Mouse (Mus musculus) brown adipose tissue, adult 24 weeks (tissue): ENCODE data around the gene Fry. TPM values are rescaled to one million over a fixed set of nuclear protein-coding genes. Genes with fewer than 3 reads are reported as not detected.
A peak's percentile ranks its signal among the peaks of the same experiment; 100 is the strongest.

Experiments
- H3K27ac ChIP-seq: fragments of 200-500 bp; replicated peaks from 2 replicates; pipeline ENCODE4 v1.5.1; 2012; ENCODE audit warnings: low read depth, mild to moderate bottlenecking, low read length
- H3K4me1 ChIP-seq: fragments of 200-500 bp; 2 replicates; pipeline ENCODE4 v1.6.1; 2012; ENCODE audit warnings: low read length, mixed read lengths; ENCODE audit not compliant: control insufficient read depth, insufficient read depth, insufficient read length
- H3K4me3 ChIP-seq: fragments of 200-500 bp; 2 replicates; pipeline ENCODE4 v1.5.1; 2012; ENCODE audit warnings: low read depth, mild to moderate bottlenecking, low read length, moderate library complexity; ENCODE audit not compliant: insufficient read depth
- polyA plus RNA-seq: library from polyadenylated mRNA; stranded (reverse); fragments of >200 nt; gene quantifications from 2 replicates; pipeline ENCODE4 v1.2.4, GENCODE M21; 2012; ENCODE audit not compliant: missing spikeins, insufficient read depth, insufficient read length

The Fry gene
- polyA plus RNA-seq, 1 experiment, result 39.7 TPM

DNA sequence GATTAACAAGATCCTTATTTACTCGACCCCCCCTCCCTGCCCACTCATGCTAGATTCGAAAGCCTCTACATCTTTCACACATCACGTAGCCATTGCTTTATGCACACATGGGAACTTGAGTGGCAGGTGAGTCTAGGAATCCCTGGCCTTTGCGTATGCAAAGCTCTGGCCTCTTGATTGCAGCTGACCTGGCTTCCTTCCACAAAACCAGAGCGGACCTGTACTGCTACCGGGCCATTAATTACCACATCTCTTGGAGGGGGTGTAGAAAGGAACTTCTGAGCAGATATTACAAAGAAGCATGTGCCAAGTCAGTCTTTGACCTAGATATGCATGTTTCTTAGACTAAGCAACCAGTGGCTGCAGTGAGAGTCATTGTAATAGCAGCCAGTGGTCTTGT is 55.4 kb downstream of the Fry start:
- H3K27ac ChIP-seq, result no peak overlapping the region
- no peak overlapping the region for H3K4me3 ChIP-seq
- peaks cover 15% of the 10 kb centered on the region for H3K4me1 ChIP-seq

DNA sequence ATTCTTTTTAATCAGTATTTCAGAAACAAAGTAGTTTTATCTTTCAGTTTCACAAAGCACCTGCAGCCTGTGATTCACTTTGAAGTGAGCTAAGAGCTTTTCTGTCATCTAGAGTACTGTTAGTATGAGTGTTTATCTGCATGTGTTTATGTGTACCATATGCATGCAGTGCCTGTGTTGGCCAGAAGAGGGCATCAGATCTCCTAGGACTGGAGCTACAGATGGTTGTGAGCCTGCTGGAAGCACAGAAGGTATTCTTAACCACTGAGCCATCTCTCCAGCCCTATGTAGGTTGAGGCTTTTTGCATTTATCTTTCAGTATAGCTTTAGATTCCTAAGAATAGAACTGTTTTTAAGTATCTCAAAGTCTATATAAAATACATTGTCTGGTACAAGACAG is 56.5 kb downstream of the Fry start:
- H3K27ac ChIP-seq, result no peak overlapping the region
- H3K4me1 ChIP-seq, result peaks cover 20% of the 10 kb centered on the region
- H3K4me3 ChIP-seq, result no peak overlapping the region

DNA sequence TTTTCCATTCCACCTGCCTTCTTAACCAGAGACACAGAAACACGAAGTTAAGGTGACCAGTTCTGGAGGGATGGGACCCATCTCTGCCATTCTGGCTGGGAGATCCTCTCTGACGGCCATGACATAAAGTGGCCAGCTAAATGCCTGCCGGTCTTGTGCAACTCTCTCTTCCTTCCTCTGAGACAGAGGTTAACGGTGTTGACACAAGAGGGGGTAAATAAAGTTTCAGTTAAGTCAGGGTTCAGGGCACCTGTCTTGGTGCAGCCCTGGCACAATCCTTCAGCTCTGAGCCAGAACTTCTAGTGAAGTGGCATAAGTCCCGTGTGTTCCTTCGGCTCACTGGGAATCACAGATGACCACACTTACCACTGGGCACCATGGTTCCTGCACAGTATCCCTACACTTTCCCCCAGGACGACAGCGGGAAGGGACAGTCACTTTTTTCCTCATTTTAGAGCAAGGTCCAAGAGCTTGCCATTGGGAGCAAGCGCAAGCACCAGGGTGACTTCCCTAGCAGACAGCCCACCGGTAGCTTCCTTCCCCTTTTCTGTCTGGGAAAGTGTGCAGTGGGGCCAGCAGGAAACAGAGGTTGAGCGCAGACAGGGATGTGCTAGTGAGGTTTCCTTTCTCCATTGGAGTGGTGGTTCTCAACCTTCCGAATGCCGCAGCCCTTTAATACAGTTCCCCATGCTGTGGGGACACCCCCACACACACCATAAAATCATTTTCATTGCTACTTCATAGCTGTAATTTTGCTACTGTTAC is 58.0 kb downstream of the Fry start:
- no peak overlapping the region for H3K4me3 ChIP-seq
- H3K4me1 ChIP-seq, result peaks cover 27% of the 10 kb centered on the region
- H3K27ac ChIP-seq, result peak overlapping the region; percentile 28; the same call in 1 of the 2 replicates

DNA sequence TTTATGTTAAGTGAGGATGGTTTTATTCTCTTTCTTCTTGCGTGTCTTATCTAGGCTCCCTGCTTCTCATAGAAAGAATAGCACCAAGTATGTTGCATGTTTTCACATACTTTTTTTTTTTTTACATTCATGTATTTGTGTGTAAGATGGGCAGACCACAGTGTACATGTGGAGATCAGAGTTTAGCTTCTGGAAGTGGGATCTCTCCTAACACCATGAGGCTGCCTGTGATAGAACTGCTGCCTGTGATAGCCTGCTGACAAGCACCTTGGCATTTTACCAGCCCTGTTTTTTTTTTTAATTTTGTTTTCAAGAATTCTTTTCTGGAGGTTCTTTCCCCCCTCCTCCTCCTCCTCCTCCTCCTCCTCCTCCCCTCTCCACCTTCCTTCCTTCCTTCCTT is 59.3 kb downstream of the Fry start:
- Histone ChIP-seq H3K4me1 (peaks cover 27% of the 10 kb centered on the region), H3K4me3 (no peak overlapping the region), H3K27ac (no peak overlapping the region)

GRCm38 (mm10) chr5:150178194-150178801 is 59.9 kb downstream of the Fry start:
- no peak overlapping the region for H3K4me3 ChIP-seq
- peaks cover 27% of the 10 kb centered on the region for H3K4me1 ChIP-seq
- H3K27ac ChIP-seq, result no peak overlapping the region; the same call in 1 of the 2 replicates

- Histone ChIP-seq H3K4me1 (peaks cover 23% of the 10 kb centered on the region), H3K27ac (peak overlapping the region; percentile 77), H3K4me3 (no peak overlapping the region)
Measured at GRCm38 (mm10) chr5:150180985-150181607, 62.7 kb downstream of the Fry start.

GRCm38 (mm10) chr5:150184959-150185358 is 66.5 kb downstream of the Fry start:
- peaks cover 7% of the 10 kb centered on the region for H3K4me1 ChIP-seq

DNA sequence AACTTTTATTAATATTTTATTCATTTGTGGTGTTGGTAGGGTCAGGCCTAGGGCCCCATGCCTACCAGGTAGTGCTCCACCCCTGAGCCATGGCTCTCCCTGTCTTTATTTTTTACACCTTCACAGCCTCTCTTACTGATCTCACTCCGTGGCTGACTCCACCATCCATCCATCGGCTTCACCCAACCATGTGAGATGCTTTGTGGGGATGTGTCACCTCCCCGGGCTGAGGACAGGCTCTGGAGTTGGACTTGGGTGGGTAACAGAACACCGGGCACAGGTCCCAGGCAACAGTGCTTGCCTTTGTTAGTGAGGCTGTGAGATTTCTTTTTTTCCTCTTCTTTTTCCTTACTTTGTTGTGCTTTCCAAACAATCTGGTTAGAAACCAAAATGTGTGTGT is 67.7 kb downstream of the Fry start:
- no peak overlapping the region for H3K4me3 ChIP-seq
- no peak overlapping the region for H3K27ac ChIP-seq
- peaks cover 2% of the 10 kb centered on the region for H3K4me1 ChIP-seq

More at GRCm38 (mm10) chr5:150184959-150185358, 66.5 kb downstream of the Fry start:
- H3K27ac ChIP-seq, result no peak overlapping the region
- no peak overlapping the region for H3K4me3 ChIP-seq

- Histone ChIP-seq H3K4me3 (no peak overlapping the region), H3K4me1 (no peaks in the 10 kb centered on the region; the same call in 1 of the 2 replicates), H3K27ac (no peak overlapping the region)
Measured at GRCm38 (mm10) chr5:150186676-150187075, 68.2 kb downstream of the Fry start.

GRCm38 (mm10) chr5:150188031-150188430 is 69.6 kb downstream of the Fry start:
- H3K4me1 ChIP-seq, result no peaks in the 10 kb centered on the region; the same call in 1 of the 2 replicates
- H3K27ac ChIP-seq, result no peak overlapping the region
- no peak overlapping the region for H3K4me3 ChIP-seq

- Histone ChIP-seq H3K4me3 (no peak overlapping the region), H3K27ac (no peak overlapping the region), H3K4me1 (peaks cover 5% of the 10 kb centered on the region)
Measured at GRCm38 (mm10) chr5:150190454-150191358, 72.3 kb downstream of the Fry start.

DNA sequence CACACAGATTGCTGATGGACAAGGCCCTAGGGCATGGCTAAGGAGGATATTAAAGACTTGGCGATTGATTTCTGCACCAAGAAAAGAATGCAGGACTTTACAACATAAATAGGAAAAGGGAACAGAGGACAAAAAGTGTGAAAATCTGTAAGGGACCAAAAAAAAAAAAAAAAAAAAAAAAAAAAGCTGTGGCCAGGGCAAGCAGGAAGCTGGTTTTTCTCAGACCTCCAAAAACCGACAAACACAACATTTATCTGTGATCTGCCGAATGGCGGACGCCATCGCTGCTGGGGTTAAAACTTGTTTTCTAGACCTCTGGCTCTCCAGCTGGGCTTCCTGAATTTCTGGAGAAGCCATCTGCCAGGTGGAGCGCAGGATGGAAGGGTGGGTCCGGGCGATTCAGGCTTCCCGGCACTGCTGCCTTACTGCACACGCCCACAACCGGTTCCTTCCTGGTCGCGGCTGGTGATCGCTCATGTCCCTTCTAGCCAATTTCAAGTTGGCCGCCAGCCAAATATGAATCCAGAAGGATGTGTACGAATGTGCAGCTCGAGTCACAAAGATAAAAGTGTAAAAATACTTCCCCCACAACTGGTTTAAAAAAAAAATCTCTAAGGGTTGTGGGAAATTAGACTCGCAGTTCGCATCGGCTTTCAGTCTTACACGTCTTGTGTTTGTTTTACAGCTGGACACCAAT is 77.2 kb downstream of the Fry start:
- Histone ChIP-seq H3K4me3 (peak overlapping the region; percentile 58), H3K27ac (peak overlapping the region; percentile 91), H3K4me1 (peaks cover 9% of the 10 kb centered on the region)

DNA sequence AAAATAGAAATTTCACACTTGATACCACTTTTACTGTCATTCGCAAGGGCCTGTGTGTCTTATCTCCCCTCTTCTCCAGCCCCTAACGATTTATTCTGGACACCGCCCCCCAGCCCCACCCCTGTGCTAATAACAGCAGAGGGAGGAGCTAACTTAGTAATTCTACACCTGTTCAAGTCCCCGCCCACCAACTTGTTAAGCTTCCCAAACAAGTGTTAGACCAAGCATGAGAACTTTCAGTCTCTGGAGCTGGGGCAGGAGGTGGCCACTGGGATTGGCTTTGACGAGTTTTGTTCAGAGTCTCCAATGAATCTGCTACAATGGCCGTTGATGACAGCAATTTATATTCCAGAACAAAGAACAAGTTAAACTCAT is 77.8 kb downstream of the Fry start:
- peaks cover 14% of the 10 kb centered on the region for H3K4me1 ChIP-seq
- H3K27ac ChIP-seq, result peak overlapping the region; percentile 91
- H3K4me3 ChIP-seq, result peak overlapping the region; percentile 58

DNA sequence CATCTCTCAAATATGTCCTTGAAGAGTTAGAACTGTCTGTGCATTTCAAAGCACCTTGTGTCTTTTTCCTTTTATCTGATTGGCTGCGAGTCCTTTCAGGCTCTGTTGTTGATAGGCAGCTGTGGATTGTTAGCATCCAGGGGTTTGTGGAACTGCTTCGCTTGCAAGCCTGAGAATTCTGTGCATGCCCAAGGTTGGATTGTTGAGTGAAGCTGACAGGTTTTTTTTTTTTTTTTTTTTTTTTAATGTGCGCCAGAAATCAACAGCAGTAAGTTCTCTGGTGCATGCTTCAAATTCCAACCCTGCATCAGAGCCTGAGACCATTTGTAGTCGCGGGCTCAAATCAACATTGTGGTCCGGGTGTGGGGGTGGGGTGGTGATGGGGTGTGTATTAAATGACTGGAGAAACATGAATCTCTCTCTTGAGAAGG is 78.5 kb downstream of the Fry start:
- Histone ChIP-seq H3K4me3 (peak overlapping the region; percentile 58), H3K27ac (peak overlapping the region; percentile 91), H3K4me1 (peaks cover 14% of the 10 kb centered on the region)
